9 mouse cellular contexts compared by ENCODE assay signal in genomic region chr4:62675394-62675793, GRCm38 (mm10).
DNase-seq lines count a peak whose midpoint lies in the region; ATAC-seq and TF ChIP-seq lines count a peak whose summit lies in the region.
"Had no signal": no experiment of that assay in that cellular context is flagged by ENCODE, and none has a peak within 500 bp of the region (broad histone marks: within the 10 kb centered on the region; RNA-seq: fewer than 3 reads in every experiment).

No protein-coding gene starts in this region.

- intact Hi-C loops in heart, postnatal 10 days (cut with DNase I), result no loop called here

- H3K4me2 ChIP-seq in heart, embryonic 11.5 days, result peak overlapping the region; percentile 66
- H3K4me2 ChIP-seq in hindbrain, embryonic 11.5 days (replicated peaks; ENCODE audit: low read depth, low read length), result peak overlapping the region; percentile 64
- H3K4me2 ChIP-seq in midbrain, embryonic 12.5 days (replicated peaks), result peak overlapping the region; percentile 69

- TF ChIP-seq POLR2A in bone marrow, adult 2 months (IDR thresholded peaks at IDR 0.05; ENCODE audit: borderline replicate concordance, control insufficient read depth, low read depth, low read length), result no peak

- WGBS in heart, embryonic 11.5 days (ENCODE audit: insufficient replicate concordance), result 66% methylated on average over 2 of the region's 2 CpGs
- 50% methylated on average over 2 of the region's 2 CpGs for WGBS in bone marrow, adult 2 months
- 80% methylated on average over 2 of the region's 2 CpGs for WGBS in hindbrain, embryonic 11.5 days
- 82% methylated on average over 2 of the region's 2 CpGs for WGBS in midbrain, embryonic 12.5 days

- H3K9ac ChIP-seq in heart, embryonic 11.5 days (ENCODE audit: low read depth, low read length), result no peak overlapping the region; the same call in 1 of the 2 replicates
- peak overlapping the region; percentile 77 for H3K9ac ChIP-seq in hindbrain, embryonic 11.5 days (ENCODE audit: low read depth, low read length)
- peak overlapping the region; percentile 80 for H3K9ac ChIP-seq in midbrain, embryonic 12.5 days (replicated peaks)

- DNase-seq in heart, postnatal 10 days, result no peak
- peak; percentile 23 for DNase-seq in hindbrain, embryonic 11.5 days (ENCODE audit: low spot score)
- no peak for DNase-seq in adrenal gland, postnatal 14 days
- no peak for DNase-seq in ovary, postnatal 14 days (ENCODE audit: low spot score)
- DNase-seq: B cell, adult 2 months had no signal

- peaks cover 36% of the 10 kb centered on the region for H3K4me1 ChIP-seq in heart, embryonic 11.5 days (ENCODE audit: control insufficient read depth, insufficient read depth, low read length)
- peaks cover 1% of the 10 kb centered on the region; the same call in 1 of the 2 replicates for H3K4me1 ChIP-seq in bone marrow, adult 2 months (ENCODE audit: control insufficient read depth, insufficient read depth, low read length)
- H3K4me1 ChIP-seq in hindbrain, embryonic 11.5 days (replicated peaks; ENCODE audit: control insufficient read depth, insufficient read depth, low read length), result peaks cover 13% of the 10 kb centered on the region
- H3K4me1 ChIP-seq in midbrain, embryonic 12.5 days, result peaks cover 57% of the 10 kb centered on the region

- ATAC-seq in heart, embryonic 11.5 days (replicated peaks; ENCODE audit: insufficient number of reproducible peaks, low FRiP score, low TSS enrichment), result no peak
- ATAC-seq in hindbrain, embryonic 11.5 days (ENCODE audit: low FRiP score), result no peak
- no peak for ATAC-seq in midbrain, embryonic 12.5 days (ENCODE audit: low FRiP score, low read depth)
- no peak for ATAC-seq in inflammation-experienced regulatory T-cells, adult 6 months

- no peak overlapping the region for H3K27ac ChIP-seq in heart, embryonic 11.5 days (ENCODE audit: low read depth, low read length)
- no peak overlapping the region for H3K27ac ChIP-seq in bone marrow, adult 2 months (ENCODE audit: control insufficient read depth, insufficient read depth, low read depth, low read length, poor library complexity)
- no peak overlapping the region for H3K27ac ChIP-seq in hindbrain, embryonic 11.5 days (ENCODE audit: low read depth, low read length)
- peak overlapping the region; percentile 63; the same call in 1 of the 2 replicates for H3K27ac ChIP-seq in midbrain, embryonic 12.5 days (replicated peaks)

- H3K4me3 ChIP-seq in heart, embryonic 11.5 days (ENCODE audit: low read depth, low read length), result peak overlapping the region; percentile 48
- H3K4me3 ChIP-seq in bone marrow, adult 2 months (replicated peaks; ENCODE audit: control insufficient read depth, low read depth, low read length), result peak overlapping the region; percentile 39
- H3K4me3 ChIP-seq in hindbrain, embryonic 11.5 days (ENCODE audit: low read depth, low read length), result peak overlapping the region; percentile 57
- peak overlapping the region; percentile 60 for H3K4me3 ChIP-seq in midbrain, embryonic 12.5 days

- no peaks in the 10 kb centered on the region for H3K9me3 ChIP-seq in heart, embryonic 11.5 days (replicated peaks; ENCODE audit: control insufficient read depth, low read length)
- H3K9me3 ChIP-seq in hindbrain, embryonic 11.5 days (ENCODE audit: control insufficient read depth, low read length), result no peaks in the 10 kb centered on the region
- H3K9me3 ChIP-seq in midbrain, embryonic 12.5 days, result no peaks in the 10 kb centered on the region

- no peak for TF ChIP-seq CTCF in bone marrow, adult 2 months (IDR thresholded peaks at IDR 0.05; ENCODE audit: control insufficient read depth, insufficient read depth, low read length)

- H3K36me3 ChIP-seq in heart, embryonic 11.5 days (ENCODE audit: control insufficient read depth, insufficient read depth, low read length), result no peaks in the 10 kb centered on the region
- H3K36me3 ChIP-seq in hindbrain, embryonic 11.5 days (ENCODE audit: control insufficient read depth, insufficient read depth, low read length), result no peaks in the 10 kb centered on the region
- peaks cover 2% of the 10 kb centered on the region; the same call in 1 of the 2 replicates for H3K36me3 ChIP-seq in midbrain, embryonic 12.5 days

- H3K27me3 ChIP-seq in heart, embryonic 11.5 days (ENCODE audit: control insufficient read depth, insufficient read depth, low read length), result peaks cover 52% of the 10 kb centered on the region
- no peaks in the 10 kb centered on the region for H3K27me3 ChIP-seq in hindbrain, embryonic 11.5 days (ENCODE audit: control insufficient read depth, insufficient read depth, low read length)
- peaks cover 8% of the 10 kb centered on the region; the same call in 1 of the 2 replicates for H3K27me3 ChIP-seq in midbrain, embryonic 12.5 days
